Mouse (Mus musculus) liver, postnatal 0 days (tissue): ENCODE measurements at regions not wholly inside any gene's neighbourhood (a gene's known extent, or its start where the extent isn't known, plus 50 kb on each side); places are given as distances from the start of the nearest gene placed in this dataset.

Source experiments
- ATAC-seq: fragments of 200-750 bp; cut with Nextera tagmentation; 2 replicates; pipeline ENCODE4 v1.8.0; 2017; ENCODE audit warnings: mild to moderate bottlenecking, moderate library complexity
- DNase-seq: peaks from one replicate; pipeline ENCODE4 v3.0.0-alpha.2; 2016
- H3K27ac ChIP-seq: fragments of 300-500 bp; sonication (generic); 2 replicates; pipeline ENCODE4 v1.5.1; 2014; ENCODE audit warnings: antibody characterized with exemption, moderate library complexity, mild to moderate bottlenecking, low read depth
- H3K27me3 ChIP-seq: fragments of 300-500 bp; sonication (generic); 2 replicates; pipeline ENCODE4 v1.6.1; 2014; ENCODE audit warnings: low read length, control low read depth, mixed read lengths; ENCODE audit not compliant: insufficient read depth
- H3K36me3 ChIP-seq: fragments of 300-500 bp; sonication (generic); replicated peaks from 2 replicates; pipeline ENCODE4 v1.6.1; 2014; ENCODE audit warnings: mild to moderate bottlenecking, control low read depth, low read length, moderate library complexity, mixed read lengths; ENCODE audit not compliant: insufficient read depth
- H3K4me1 ChIP-seq: fragments of 300-500 bp; sonication (generic); 2 replicates; pipeline ENCODE4 v1.6.1; 2014; ENCODE audit warnings: antibody characterized with exemption, mild to moderate bottlenecking, control low read depth; ENCODE audit not compliant: insufficient read depth
- H3K4me2 ChIP-seq: fragments of 300-500 bp; sonication (generic); 2 replicates; pipeline ENCODE4 v1.6.1; 2014; ENCODE audit warnings: low read depth, mild to moderate bottlenecking, low read length, moderate library complexity, mixed read lengths
- H3K4me3 ChIP-seq: fragments of 300-500 bp; sonication (generic); 2 replicates; pipeline ENCODE4 v1.5.1; 2014; ENCODE audit warnings: low read depth, low read length
- H3K9ac ChIP-seq: fragments of 300-500 bp; sonication (generic); replicated peaks from 2 replicates; pipeline ENCODE4 v1.6.1; 2014; ENCODE audit warnings: mild to moderate bottlenecking, moderate library complexity
- H3K9me3 ChIP-seq: fragments of 300-500 bp; sonication (generic); 2 replicates; pipeline ENCODE4 v1.6.1; 2016; ENCODE audit warnings: mild to moderate bottlenecking, control low read depth, low read length, mixed read lengths
- CTCF ChIP-seq: sonication (generic); IDR thresholded peaks from 2 replicates; pipeline ENCODE4 v1.5.1; 2016; ENCODE audit warnings: antibody characterized with exemption, low read depth
- EP300 ChIP-seq: IDR thresholded peaks from 2 replicates; pipeline ENCODE4 v1.6.1; 2016; ENCODE audit warnings: antibody characterized with exemption, low read depth, mild to moderate bottlenecking
- WGBS: fragments of 180-500 bp; shearing (Covaris S2); extraction: QIAGEN DNeasy Blood & Tissue Kit; methylation state at CpG from one replicate; pipeline ENCODE4 v1.1.7; 2014; ENCODE audit not compliant: insufficient replicate concordance; 5-methylcytosine and 5-hydroxymethylcytosine counted together

DNA sequence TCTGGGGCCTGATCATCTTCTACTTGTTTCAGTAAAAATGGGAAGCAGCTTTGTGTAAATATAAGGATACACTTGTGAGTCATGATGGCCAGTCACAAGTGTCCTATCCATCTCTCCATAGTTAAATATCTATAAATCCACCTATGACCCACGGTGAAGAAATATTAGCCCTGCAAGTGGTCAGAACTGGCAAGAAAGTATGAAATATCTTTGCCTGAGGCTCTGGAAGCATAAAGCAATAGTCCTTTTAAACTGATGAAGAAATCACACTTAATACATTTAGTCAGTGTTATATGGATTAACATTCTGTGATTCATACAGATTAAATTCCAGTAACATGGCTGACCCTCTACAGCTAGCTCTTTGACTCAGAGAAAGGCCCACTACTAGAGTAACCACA, 134.8 kb upstream of the Klf6 start:
- Histone ChIP-seq H3K9me3 (no peaks in the 10 kb centered on the region), H3K9ac (no peak overlapping the region), H3K27ac (no peak overlapping the region), H3K27me3 (no peaks in the 10 kb centered on the region), H3K4me1 (no peaks in the 10 kb centered on the region), H3K4me3 (no peak overlapping the region), H3K36me3 (no peaks in the 10 kb centered on the region), H3K4me2 (no peak overlapping the region)
- WGBS, result 72% methylated on average over 1 of the region's 1 CpGs
- TF ChIP-seq EP300 (no peak), CTCF (no peak)
- no peak for ATAC-seq
- DNase-seq, result no peak

DNA sequence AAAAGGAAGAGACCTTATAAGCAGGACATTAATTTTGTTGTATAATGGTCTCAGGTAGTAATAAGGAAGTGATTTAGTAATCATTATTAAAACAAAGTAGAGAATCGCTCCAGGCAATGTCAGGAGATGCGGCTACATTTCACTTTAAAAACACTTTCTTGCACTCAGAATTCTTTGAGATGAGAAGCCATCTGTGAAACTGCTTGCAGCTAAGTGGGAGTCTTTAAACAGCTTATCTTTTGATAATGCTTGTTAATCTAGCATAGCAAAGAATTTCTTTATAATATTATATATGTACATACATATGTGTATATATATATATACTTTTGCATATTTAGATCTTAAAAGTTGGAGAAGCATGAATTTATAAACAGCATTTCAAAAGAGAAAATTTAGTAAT, 133.1 kb upstream of the Klf6 start:
- Histone ChIP-seq H3K27ac (no peak overlapping the region), H3K9ac (no peak overlapping the region), H3K9me3 (no peaks in the 10 kb centered on the region), H3K4me3 (no peak overlapping the region), H3K4me2 (no peak overlapping the region), H3K36me3 (no peaks in the 10 kb centered on the region), H3K27me3 (no peaks in the 10 kb centered on the region), H3K4me1 (no peaks in the 10 kb centered on the region)
- ATAC-seq (no peak), DNase-seq (no peak)
- 73% methylated on average over 2 of the region's 2 CpGs for WGBS
- no peak for TF ChIP-seq EP300
- no peak for TF ChIP-seq CTCF

DNA sequence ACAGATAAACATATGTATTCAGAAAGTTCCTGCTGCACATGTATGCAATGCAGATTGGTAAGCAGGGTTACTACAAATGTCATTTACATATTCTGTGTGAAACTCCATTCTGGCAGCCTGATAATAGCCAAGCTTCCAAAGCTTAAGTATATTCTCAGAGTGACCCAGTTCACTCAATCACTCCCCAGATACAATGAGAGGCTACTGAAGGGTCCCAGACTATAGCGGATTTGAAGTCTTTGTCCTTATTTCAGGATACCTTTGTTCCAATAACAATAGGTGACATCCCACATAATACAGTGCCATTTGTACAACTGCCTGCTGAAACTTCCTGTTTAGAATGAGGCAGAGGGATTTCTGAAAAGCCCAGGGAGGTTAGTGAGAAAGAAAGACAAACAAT, 132.5 kb upstream of the Klf6 start:
- DNase-seq, result no peak
- 76% methylated on average over 1 of the region's 1 CpGs for WGBS
- no peak overlapping the region for H3K9ac ChIP-seq
- H3K4me2 ChIP-seq, result no peak overlapping the region
- H3K4me3 ChIP-seq, result no peak overlapping the region
- H3K9me3 ChIP-seq, result no peaks in the 10 kb centered on the region
- no peaks in the 10 kb centered on the region for H3K27me3 ChIP-seq
- no peaks in the 10 kb centered on the region for H3K36me3 ChIP-seq
- TF ChIP-seq CTCF, result no peak
- TF ChIP-seq EP300, result no peak
- H3K4me1 ChIP-seq, result no peaks in the 10 kb centered on the region
- no peak overlapping the region for H3K27ac ChIP-seq
- no peak for ATAC-seq

DNA sequence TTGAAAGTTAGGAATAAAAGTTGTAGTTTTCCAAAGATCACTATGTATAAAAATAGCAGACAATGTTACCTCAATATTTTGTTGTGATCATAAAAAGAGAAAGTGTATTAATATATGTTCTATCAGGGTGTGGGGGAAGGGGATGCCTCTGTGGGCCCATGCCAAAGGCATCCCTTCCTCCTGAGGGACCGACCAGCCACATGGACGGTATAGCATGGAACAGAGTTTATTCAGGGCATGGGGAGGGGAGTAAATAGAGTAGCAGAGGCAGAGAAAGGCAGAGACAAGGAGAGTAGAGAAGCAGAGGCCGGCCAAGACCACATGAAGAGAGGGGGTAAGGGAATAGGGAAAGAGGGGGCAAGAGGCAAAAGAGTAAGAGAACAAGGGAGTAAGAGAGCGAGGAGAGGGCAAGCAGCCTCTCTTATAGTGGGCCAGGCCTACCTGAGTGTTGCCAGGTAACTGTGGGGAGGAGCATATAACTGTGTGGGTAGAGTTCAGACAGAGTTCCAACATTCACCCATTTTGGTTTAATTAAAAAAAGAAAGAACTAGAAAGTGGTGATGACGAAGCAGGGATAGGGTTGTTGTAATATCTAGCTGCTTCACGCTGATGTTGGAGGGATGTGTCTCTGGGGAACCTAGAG, 131.7 kb upstream of the Klf6 start:
- Histone ChIP-seq H3K4me1 (no peaks in the 10 kb centered on the region), H3K27ac (no peak overlapping the region), H3K4me3 (no peak overlapping the region), H3K4me2 (no peak overlapping the region), H3K27me3 (no peaks in the 10 kb centered on the region), H3K9me3 (no peaks in the 10 kb centered on the region), H3K36me3 (no peaks in the 10 kb centered on the region), H3K9ac (no peak overlapping the region)
- ATAC-seq (no peak), DNase-seq (no peak)
- WGBS, result 71% methylated on average over 6 of the region's 6 CpGs
- TF ChIP-seq EP300 (no peak), CTCF (no peak)

DNA sequence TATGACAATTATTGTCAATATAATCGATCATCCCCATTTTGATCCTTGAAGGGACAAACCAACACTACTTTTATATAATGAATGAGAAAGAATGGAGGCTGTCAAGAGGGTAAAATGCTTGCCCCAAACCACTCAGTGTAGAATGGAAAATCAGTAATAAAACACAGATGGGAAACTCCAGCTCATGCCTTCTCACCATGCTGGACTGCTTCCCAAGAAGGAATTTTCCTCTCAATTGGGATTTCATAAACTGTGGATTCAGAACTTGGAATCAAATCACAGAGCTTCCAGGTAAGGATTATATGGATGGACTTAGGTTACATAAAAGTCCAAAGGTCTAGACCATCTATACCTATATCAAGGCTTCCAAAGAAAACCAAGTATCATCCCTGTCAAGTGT, 129.1 kb upstream of the Klf6 start:
- Histone ChIP-seq H3K27me3 (no peaks in the 10 kb centered on the region), H3K4me1 (no peaks in the 10 kb centered on the region), H3K9ac (no peak overlapping the region), H3K36me3 (no peaks in the 10 kb centered on the region), H3K9me3 (no peaks in the 10 kb centered on the region), H3K27ac (no peak overlapping the region), H3K4me2 (no peak overlapping the region), H3K4me3 (no peak overlapping the region)
- ATAC-seq, result no peak
- TF ChIP-seq EP300, result no peak
- no peak for TF ChIP-seq CTCF
- DNase-seq, result no peak
- WGBS, result 78% methylated on average over 1 of the region's 1 CpGs

DNA sequence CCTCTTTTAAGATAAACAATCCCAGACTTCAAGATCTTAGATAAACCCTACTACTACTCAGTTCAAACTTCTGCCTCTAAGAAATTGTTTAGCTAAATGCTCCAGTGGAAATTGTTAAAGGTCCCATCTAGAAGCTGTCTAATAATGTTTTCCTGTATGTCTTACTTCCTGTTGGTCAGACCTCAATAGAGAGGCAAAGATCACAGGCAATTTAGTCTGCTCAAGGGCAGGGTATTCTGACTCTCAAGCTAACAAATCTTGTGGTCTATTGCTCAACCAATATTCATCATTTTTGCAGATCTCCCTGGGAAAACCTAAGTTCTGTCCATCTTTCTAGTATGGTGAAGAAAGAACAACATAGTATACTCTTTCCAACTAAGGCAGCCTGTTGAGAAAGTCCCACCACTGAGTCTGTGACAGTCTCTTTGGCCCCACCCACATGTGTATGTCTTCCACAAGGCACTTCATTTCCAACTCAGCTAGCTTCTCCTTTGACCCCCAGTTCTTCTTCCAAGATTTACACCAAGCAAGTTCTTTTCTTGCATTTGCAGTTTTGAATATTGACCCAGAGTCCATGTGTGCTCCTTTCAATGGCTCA, 126.2 kb upstream of the Klf6 start:
- no peak for DNase-seq
- no peak overlapping the region for H3K4me3 ChIP-seq
- no peak for ATAC-seq
- no peaks in the 10 kb centered on the region for H3K9me3 ChIP-seq
- no peaks in the 10 kb centered on the region for H3K36me3 ChIP-seq
- no peak for TF ChIP-seq EP300
- TF ChIP-seq CTCF, result no peak
- no peaks in the 10 kb centered on the region for H3K4me1 ChIP-seq
- H3K9ac ChIP-seq, result no peak overlapping the region
- H3K4me2 ChIP-seq, result no peak overlapping the region
- H3K27ac ChIP-seq, result no peak overlapping the region
- no peaks in the 10 kb centered on the region for H3K27me3 ChIP-seq

DNA sequence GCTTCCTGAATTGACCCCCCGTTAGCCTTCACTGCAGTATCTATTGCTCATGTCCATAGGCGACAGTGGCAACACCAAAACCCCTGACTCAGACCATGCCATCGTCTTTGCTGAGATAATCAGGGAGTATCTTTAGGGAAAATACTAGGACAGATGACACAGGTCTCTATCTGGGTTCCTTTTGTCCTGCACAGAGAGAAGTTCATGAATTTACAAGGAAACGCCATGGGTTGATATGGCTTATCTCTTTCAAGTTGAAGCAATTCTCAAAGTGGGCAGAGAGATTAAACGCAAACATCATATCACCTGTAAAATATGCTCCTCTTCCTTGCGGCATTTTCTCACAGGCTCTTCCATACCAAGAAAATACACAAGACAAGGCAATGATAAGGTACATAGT, 124.8 kb upstream of the Klf6 start:
- Histone ChIP-seq H3K27ac (no peak overlapping the region), H3K4me1 (no peaks in the 10 kb centered on the region), H3K4me3 (no peak overlapping the region), H3K9me3 (no peaks in the 10 kb centered on the region), H3K9ac (no peak overlapping the region), H3K36me3 (no peaks in the 10 kb centered on the region), H3K27me3 (no peaks in the 10 kb centered on the region), H3K4me2 (no peak overlapping the region)
- WGBS, result 65% methylated on average over 6 of the region's 6 CpGs
- TF ChIP-seq CTCF (no peak), EP300 (no peak)
- no peak for DNase-seq
- no peak for ATAC-seq
